Mouse (Mus musculus) megakaryocyte, embryonic 14.5 days (primary cell): Measurements from ENCODE around the gene Slc4a4. TPM values are rescaled to one million over a fixed set of nuclear protein-coding genes. Genes with fewer than 3 reads are reported as not detected.

Source experiments
- H3K27me3 ChIP-seq: replicated peaks from 2 replicates; pipeline ENCODE3; 2012; ENCODE audit warnings: inconsistent platforms
- H3K36me3 ChIP-seq: replicated peaks from 2 replicates; pipeline ENCODE3; 2012; ENCODE audit warnings: low read length, inconsistent platforms, mixed read lengths
- H3K4me1 ChIP-seq: 2 replicates; pipeline ENCODE4 v1.6.1; 2012; ENCODE audit warnings: inconsistent platforms
- H3K4me3 ChIP-seq: replicated peaks from 2 replicates; pipeline ENCODE3; 2012; ENCODE audit warnings: moderate library complexity, mild to moderate bottlenecking, inconsistent platforms
- H3K9me3 ChIP-seq: 2 replicates; pipeline ENCODE4 v1.6.1; 2012; ENCODE audit warnings: inconsistent platforms
- FLI1 ChIP-seq: IDR thresholded peaks from 2 replicates; pipeline ENCODE4 v1.6.1; 2012; ENCODE audit warnings: low read length, inconsistent platforms, mixed read lengths
- GATA1 ChIP-seq: IDR thresholded peaks from 3 replicates; pipeline ENCODE4 v1.6.1; 2012; ENCODE audit warnings: mixed read lengths, low read length, inconsistent platforms, borderline replicate concordance
- polyA plus RNA-seq: library from polyadenylated mRNA; stranded (reverse); fragments of >175 nt; gene quantifications from 2 replicates; pipeline ENCODE4 v1.2.3, GENCODE M21; 2012; ENCODE audit warnings: low replicate concordance; ENCODE audit not compliant: insufficient read depth

Slc4a4 gene
- polyA plus RNA-seq, 1 experiment, result not detected

GRCm38 (mm10) chr5:89120881-89121280, 234.3 kb downstream of the Slc4a4 start:
- TF ChIP-seq FLI1 (no peak), GATA1 (no peak)
- no peak overlapping the region for H3K4me3 ChIP-seq
- no peaks in the 10 kb centered on the region for H3K9me3 ChIP-seq
- no peaks in the 10 kb centered on the region for H3K27me3 ChIP-seq
- H3K36me3 ChIP-seq, result no peaks in the 10 kb centered on the region
- H3K4me1 ChIP-seq, result no peaks in the 10 kb centered on the region

GRCm38 (mm10) chr5:89123270-89123903, 236.8 kb downstream of the Slc4a4 start:
- no peaks in the 10 kb centered on the region for H3K36me3 ChIP-seq

GRCm38 (mm10) chr5:89128210-89128609, 241.6 kb downstream of the Slc4a4 start:
- no peaks in the 10 kb centered on the region for H3K27me3 ChIP-seq
- no peak for TF ChIP-seq FLI1
- TF ChIP-seq GATA1, result no peak
- H3K4me3 ChIP-seq, result peak overlapping the region; percentile 14
- H3K9me3 ChIP-seq, result 0 out of 2 replicates have a peak, but pooled peaks cover 5% of the 10 kb centered on the region
- H3K36me3 ChIP-seq, result no peaks in the 10 kb centered on the region
- no peaks in the 10 kb centered on the region for H3K4me1 ChIP-seq

More at GRCm38 (mm10) chr5:89123270-89123903, 236.8 kb downstream of the Slc4a4 start:
- no peaks in the 10 kb centered on the region for H3K4me1 ChIP-seq
- H3K9me3 ChIP-seq, result 0 out of 2 replicates have a peak, but pooled peaks cover 5% of the 10 kb centered on the region
- no peaks in the 10 kb centered on the region for H3K27me3 ChIP-seq
- no peak for TF ChIP-seq GATA1
- no peak for TF ChIP-seq FLI1
- no peak overlapping the region for H3K4me3 ChIP-seq

GRCm38 (mm10) chr5:89135776-89136175, 249.2 kb downstream of the Slc4a4 start:
- TF ChIP-seq FLI1 (no peak), GATA1 (no peak)
- no peaks in the 10 kb centered on the region for H3K36me3 ChIP-seq
- H3K4me3 ChIP-seq, result no peak overlapping the region
- H3K27me3 ChIP-seq, result no peaks in the 10 kb centered on the region
- no peaks in the 10 kb centered on the region for H3K4me1 ChIP-seq
- 0 out of 2 replicates have a peak, but pooled peaks cover 6% of the 10 kb centered on the region for H3K9me3 ChIP-seq

- 0 out of 2 replicates have a peak, but pooled peaks cover 6% of the 10 kb centered on the region for H3K9me3 ChIP-seq
- TF ChIP-seq GATA1 (no peak), FLI1 (no peak)
- H3K36me3 ChIP-seq, result no peaks in the 10 kb centered on the region
- no peaks in the 10 kb centered on the region for H3K27me3 ChIP-seq
- H3K4me1 ChIP-seq, result no peaks in the 10 kb centered on the region
- no peak overlapping the region for H3K4me3 ChIP-seq
Measured at GRCm38 (mm10) chr5:89140070-89140469, 253.5 kb downstream of the Slc4a4 start.

- H3K4me3 ChIP-seq, result no peak overlapping the region
- H3K9me3 ChIP-seq, result no peaks in the 10 kb centered on the region
- H3K36me3 ChIP-seq, result no peaks in the 10 kb centered on the region
- H3K27me3 ChIP-seq, result no peaks in the 10 kb centered on the region
- no peaks in the 10 kb centered on the region for H3K4me1 ChIP-seq
- no peak for TF ChIP-seq GATA1
- TF ChIP-seq FLI1, result no peak
Measured at GRCm38 (mm10) chr5:89141761-89142160, 255.1 kb downstream of the Slc4a4 start.

- no peaks in the 10 kb centered on the region; the same call in 1 of the 2 replicates for H3K9me3 ChIP-seq
- no peaks in the 10 kb centered on the region for H3K4me1 ChIP-seq
- H3K27me3 ChIP-seq, result no peaks in the 10 kb centered on the region
- no peak for TF ChIP-seq GATA1
- TF ChIP-seq FLI1, result no peak
- H3K36me3 ChIP-seq, result no peaks in the 10 kb centered on the region
- H3K4me3 ChIP-seq, result no peak overlapping the region
Measured at GRCm38 (mm10) chr5:89146276-89146675, 259.7 kb downstream of the Slc4a4 start.

- TF ChIP-seq FLI1, result no peak
- Histone ChIP-seq H3K27me3 (no peaks in the 10 kb centered on the region), H3K4me1 (no peaks in the 10 kb centered on the region), H3K4me3 (no peak overlapping the region), H3K9me3 (no peaks in the 10 kb centered on the region; the same call in 1 of the 2 replicates), H3K36me3 (no peaks in the 10 kb centered on the region)
Measured at GRCm38 (mm10) chr5:89147282-89147790, 260.7 kb downstream of the Slc4a4 start.

DNA sequence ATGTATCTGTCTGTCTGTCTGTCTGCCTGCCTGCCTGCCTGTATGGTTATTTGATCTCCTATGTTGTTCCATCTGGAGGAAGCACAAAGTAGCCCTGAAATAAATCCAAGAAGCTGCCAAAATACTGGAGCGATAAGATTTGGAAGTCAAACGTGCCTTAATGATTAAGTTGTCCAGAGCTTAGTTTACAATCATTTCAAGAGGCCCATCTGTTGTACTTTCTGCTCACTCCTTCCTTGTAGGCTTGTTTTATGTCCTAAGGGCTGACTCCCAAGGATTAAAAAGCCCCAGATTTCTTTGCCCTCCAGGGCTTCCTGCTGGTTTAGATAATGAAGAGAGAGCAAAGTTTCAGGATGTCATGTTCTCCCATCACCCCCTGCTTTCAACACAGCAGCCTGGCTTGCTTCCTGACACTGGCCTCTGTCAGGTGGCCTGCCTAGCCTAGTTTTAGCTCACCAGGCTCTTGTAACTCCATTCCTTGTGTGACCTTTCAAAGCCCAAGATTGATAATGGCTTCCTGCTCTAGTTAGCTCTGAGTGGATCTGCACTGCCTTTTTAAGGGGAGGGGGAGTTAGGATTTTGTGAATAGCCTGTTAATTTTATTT, 262.9 kb downstream of the Slc4a4 start:
- no peak overlapping the region for H3K4me3 ChIP-seq
- H3K9me3 ChIP-seq, result no peaks in the 10 kb centered on the region; the same call in 1 of the 2 replicates
- no peaks in the 10 kb centered on the region for H3K27me3 ChIP-seq
- no peaks in the 10 kb centered on the region for H3K36me3 ChIP-seq
- H3K4me1 ChIP-seq, result no peaks in the 10 kb centered on the region
- TF ChIP-seq GATA1, result no peak
- TF ChIP-seq FLI1, result no peak

DNA sequence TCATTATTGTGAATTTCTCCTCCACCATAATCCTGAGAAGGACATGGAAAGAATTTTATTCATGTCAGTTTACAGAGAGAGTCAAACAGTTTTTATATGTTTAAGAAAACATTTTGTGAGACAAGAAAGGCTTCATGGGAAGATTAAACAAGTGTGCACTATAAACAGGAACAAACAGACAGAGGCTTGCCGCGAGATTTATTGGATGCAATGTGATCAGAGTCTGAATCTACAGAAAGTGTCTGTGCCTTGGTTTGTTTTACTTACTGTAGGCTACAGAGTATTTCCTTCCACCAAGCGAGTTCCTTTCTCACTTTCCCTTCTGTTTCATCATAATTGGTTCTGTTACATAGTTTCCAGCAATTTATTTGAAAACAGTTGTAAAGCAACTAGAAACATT, 264.5 kb downstream of the Slc4a4 start:
- H3K9me3 ChIP-seq, result no peaks in the 10 kb centered on the region; the same call in 1 of the 2 replicates
- H3K4me3 ChIP-seq, result no peak overlapping the region
- TF ChIP-seq GATA1 (no peak), FLI1 (no peak)
- no peaks in the 10 kb centered on the region for H3K27me3 ChIP-seq
- H3K36me3 ChIP-seq, result no peaks in the 10 kb centered on the region
- H3K4me1 ChIP-seq, result no peaks in the 10 kb centered on the region
